Mouse (Mus musculus) stomach, postnatal 0 days (tissue): ENCODE measurements around the gene 4632433K11Rik. TPM values are rescaled to one million over a fixed set of nuclear protein-coding genes. Genes with fewer than 3 reads are reported as not detected.

ENCODE experiments used
- ATAC-seq: fragments of 200-750 bp; cut with Nextera tagmentation; 2 replicates; pipeline ENCODE4 v1.8.0; 2017; ENCODE audit not compliant: low FRiP score, low TSS enrichment
- DNase-seq: peaks from one replicate; pipeline ENCODE4 v3.0.0-alpha.2; 2016; ENCODE audit warnings: low spot score
- H3K27ac ChIP-seq: fragments of 300-500 bp; sonication (generic); replicated peaks from 2 replicates; pipeline ENCODE4 v1.5.1; 2014; ENCODE audit warnings: mild to moderate bottlenecking, control low read depth
- H3K27me3 ChIP-seq: fragments of 300-500 bp; sonication (generic); 2 replicates; pipeline ENCODE4 v1.6.1; 2014; ENCODE audit warnings: low read length; ENCODE audit not compliant: control insufficient read depth, insufficient read depth
- H3K36me3 ChIP-seq: fragments of 300-500 bp; sonication (generic); 2 replicates; pipeline ENCODE4 v1.6.1; 2014; ENCODE audit warnings: low read length, mixed read lengths; ENCODE audit not compliant: control insufficient read depth, insufficient read depth
- H3K4me1 ChIP-seq: fragments of 300-500 bp; sonication (generic); replicated peaks from 2 replicates; pipeline ENCODE4 v1.6.1; 2014; ENCODE audit warnings: antibody characterized with exemption; ENCODE audit not compliant: control insufficient read depth, insufficient read depth
- H3K4me2 ChIP-seq: fragments of 300-500 bp; sonication (generic); replicated peaks from 2 replicates; pipeline ENCODE4 v1.6.1; 2014; ENCODE audit warnings: low read depth, mild to moderate bottlenecking, control low read depth, moderate library complexity
- H3K4me3 ChIP-seq: fragments of 300-500 bp; sonication (generic); 2 replicates; pipeline ENCODE4 v1.5.1; 2014; ENCODE audit warnings: low read depth, low read length, control low read depth
- H3K9ac ChIP-seq: fragments of 300-500 bp; sonication (generic); 2 replicates; pipeline ENCODE4 v1.6.1; 2014; ENCODE audit warnings: mild to moderate bottlenecking, low read length, control low read depth, mixed read lengths
- H3K9me3 ChIP-seq: fragments of 300-500 bp; sonication (generic); 2 replicates; pipeline ENCODE4 v1.6.1; 2016; ENCODE audit warnings: low read length; ENCODE audit not compliant: control insufficient read depth
- CTCF ChIP-seq: IDR thresholded peaks from 2 replicates; pipeline ENCODE4 v1.5.1; 2016; ENCODE audit warnings: antibody characterized with exemption, low read depth, mild to moderate bottlenecking, moderate library complexity
- EP300 ChIP-seq: optimal IDR thresholded peaks from 2 replicates; pipeline ENCODE3; 2016; ENCODE audit warnings: antibody characterized with exemption
- WGBS: fragments of 180-500 bp; shearing (Covaris S2); extraction: QIAGEN DNeasy Blood & Tissue Kit; methylation state at CpG from one replicate; pipeline ENCODE4 v1.1.7; 2014; 5-methylcytosine and 5-hydroxymethylcytosine counted together
- polyA plus RNA-seq: library from polyadenylated mRNA; unstranded; fragments of >200 nt; fragmentation: Nextera tagmentation; extraction: Ambion mirVana; gene quantifications from 2 replicates; pipeline ENCODE4 v1.2.1, GENCODE M21; 2015

4632433K11Rik gene
- polyA plus RNA-seq, 1 experiment from 2014 or later, result not detected

GRCm38 (mm10) chr7:5037026-5037425, 3.1 kb downstream of the 4632433K11Rik start:
- Histone ChIP-seq H3K36me3 (peaks cover 12% of the 10 kb centered on the region), H3K9me3 (no peaks in the 10 kb centered on the region), H3K4me3 (no peak overlapping the region), H3K4me1 (no peaks in the 10 kb centered on the region), H3K4me2 (no peak overlapping the region), H3K27me3 (no peaks in the 10 kb centered on the region), H3K9ac (no peak overlapping the region), H3K27ac (no peak overlapping the region)
- no peak for ATAC-seq
- TF ChIP-seq CTCF, result no peak
- TF ChIP-seq EP300, result no peak
- 90% methylated on average over 7 of the region's 7 CpGs for WGBS
- no peak for DNase-seq

DNA sequence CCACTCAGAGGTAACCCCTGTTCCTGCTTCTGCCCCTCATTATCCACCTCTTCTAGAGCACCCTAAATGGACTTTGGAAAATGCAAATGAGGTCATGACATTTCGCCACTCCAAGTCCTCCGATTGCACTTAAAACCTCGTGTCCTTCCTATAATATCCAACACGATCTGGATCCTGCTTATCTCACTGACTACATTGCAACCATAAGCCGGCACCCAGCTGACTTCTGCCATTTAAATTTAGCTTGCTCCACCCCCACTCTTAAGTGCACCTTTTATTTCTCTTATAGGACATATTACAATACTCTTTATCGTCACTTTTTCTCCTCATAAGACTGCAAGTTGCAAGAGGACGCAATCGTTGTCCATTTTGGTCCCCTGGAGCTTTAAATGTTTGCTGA, 3.5 kb downstream of the 4632433K11Rik start:
- no peak for ATAC-seq
- WGBS, result 84% methylated on average over 8 of the region's 8 CpGs
- H3K4me2 ChIP-seq, result peak overlapping the region; percentile 55
- no peak overlapping the region for H3K9ac ChIP-seq
- H3K4me1 ChIP-seq, result no peaks in the 10 kb centered on the region
- H3K27ac ChIP-seq, result peak overlapping the region; percentile 98
- H3K27me3 ChIP-seq, result no peaks in the 10 kb centered on the region
- H3K9me3 ChIP-seq, result no peaks in the 10 kb centered on the region
- H3K4me3 ChIP-seq, result peak overlapping the region; percentile 67
- no peak for DNase-seq
- TF ChIP-seq CTCF (no peak), EP300 (no peak)
- H3K36me3 ChIP-seq, result peaks cover 9% of the 10 kb centered on the region; the same call in 1 of the 2 replicates

- no peaks in the 10 kb centered on the region for H3K4me1 ChIP-seq
- peak; percentile 98 for ATAC-seq
- DNase-seq, result peak; percentile 95
- peak; percentile 84 for TF ChIP-seq EP300
- no peak for TF ChIP-seq CTCF
- H3K27me3 ChIP-seq, result no peaks in the 10 kb centered on the region
- peak within 1 kb of the TSS; percentile 55 for H3K4me2 ChIP-seq
- H3K9me3 ChIP-seq, result no peaks in the 10 kb centered on the region
- H3K9ac ChIP-seq, result peak within 1 kb of the TSS; percentile 84
- peaks cover 5% of the 10 kb centered on the region; the same call in 1 of the 2 replicates for H3K36me3 ChIP-seq
- H3K4me3 ChIP-seq, result peak within 1 kb of the TSS; percentile 67
- peak within 1 kb of the TSS; percentile 98 for H3K27ac ChIP-seq
- under 1% methylated on average over 47 of the region's 48 CpGs for WGBS
These were observed 4.3 kb downstream of the 4632433K11Rik start, which contains the start of gene Zfp784 for GRCm38 (mm10) chr7:5038109-5038732. TSS of gene Zfp784 (minus strand) at chr7:5038446.

- H3K4me2 ChIP-seq, result peak overlapping the region; percentile 55
- H3K9me3 ChIP-seq, result no peaks in the 10 kb centered on the region
- H3K9ac ChIP-seq, result peak overlapping the region; percentile 84
- H3K27me3 ChIP-seq, result no peaks in the 10 kb centered on the region
- no peak for ATAC-seq
- peaks cover 4% of the 10 kb centered on the region; the same call in 1 of the 2 replicates for H3K36me3 ChIP-seq
- peak overlapping the region; percentile 67 for H3K4me3 ChIP-seq
- TF ChIP-seq EP300 (no peak), CTCF (no peak)
- no peak for DNase-seq
- no peaks in the 10 kb centered on the region for H3K4me1 ChIP-seq
- peak overlapping the region; percentile 98 for H3K27ac ChIP-seq
- 16% methylated on average over 5 of the region's 5 CpGs for WGBS
These were observed 5.0 kb downstream of the 4632433K11Rik start for GRCm38 (mm10) chr7:5038940-5039339.

GRCm38 (mm10) chr7:5044981-5045380, 11.1 kb downstream of the 4632433K11Rik start:
- Histone ChIP-seq H3K4me3 (no peak overlapping the region), H3K4me2 (no peak overlapping the region), H3K9me3 (no peaks in the 10 kb centered on the region), H3K9ac (no peak overlapping the region), H3K36me3 (no peaks in the 10 kb centered on the region), H3K27ac (no peak overlapping the region), H3K27me3 (no peaks in the 10 kb centered on the region), H3K4me1 (no peaks in the 10 kb centered on the region)
- no peak for DNase-seq
- TF ChIP-seq CTCF (no peak), EP300 (no peak)
- no peak for ATAC-seq
- 58% methylated on average over 2 of the region's 2 CpGs for WGBS

- ATAC-seq (no peak), DNase-seq (no peak)
- no peak overlapping the region for H3K4me3 ChIP-seq
- H3K27ac ChIP-seq, result no peak overlapping the region
- no peaks in the 10 kb centered on the region for H3K4me1 ChIP-seq
- TF ChIP-seq CTCF (no peak; the same call in 1 of the 2 replicates), EP300 (no peak)
- H3K9me3 ChIP-seq, result no peaks in the 10 kb centered on the region
- WGBS, result 70% methylated on average over 2 of the region's 2 CpGs
- no peak overlapping the region for H3K4me2 ChIP-seq
- H3K9ac ChIP-seq, result no peak overlapping the region
- no peaks in the 10 kb centered on the region for H3K36me3 ChIP-seq
- no peaks in the 10 kb centered on the region for H3K27me3 ChIP-seq
These were observed 12.2 kb downstream of the 4632433K11Rik start for GRCm38 (mm10) chr7:5046112-5046511.
